16 mouse cellular contexts compared by ENCODE assay signal in genomic region chr2:93805523-93805922, GRCm38 (mm10). TPM values are rescaled to one million over a fixed set of nuclear protein-coding genes. Genes with fewer than 3 reads are reported as not detected.
DNase-seq lines count a peak whose midpoint lies in the region; TF ChIP-seq lines count a peak whose summit lies in the region.
"Had no signal": no experiment of that assay in that cellular context is flagged by ENCODE, and none has a peak within 500 bp of the region (broad histone marks: within the 10 kb centered on the region; RNA-seq: fewer than 3 reads in every experiment).

No protein-coding gene starts in this region.

- H3K4me3 ChIP-seq in gastrocnemius, adult 2 months: no peak overlapping the region
- H3K4me3 ChIP-seq: embryonic facial prominence, embryonic 10.5 days; embryonic facial prominence, embryonic 12.5 days; forebrain, embryonic 13.5 days; forebrain, embryonic 15.5 days had no signal

- intact Hi-C loops in gastrocnemius, adult 2 months (cut with DNase I): no loop called here

- DNase-seq in adrenal gland, postnatal 14 days: peak; percentile 12
- no peak for DNase-seq in adrenal gland, postnatal 25 days
- DNase-seq in gastrocnemius, adult 2 months: peak; percentile 28
- no peak for DNase-seq in gastrocnemius, postnatal 4 days (ENCODE audit: low spot score in 2 of 2)
- DNase-seq in lung, postnatal 10 days: peak; percentile 40
- no peak for DNase-seq in lung, postnatal 25 days (ENCODE audit: low spot score)
- DNase-seq: adrenal gland, adult 8-10 months; adrenal gland, postnatal 36 days; B cell, adult 2 months; cerebellum, adult 8-10 months; cerebellum, postnatal 10 days; forebrain, postnatal 0 days had no signal

- H3K27ac ChIP-seq in gastrocnemius, adult 2 months: no peak overlapping the region
- H3K27ac ChIP-seq: embryonic facial prominence, embryonic 10.5 days; embryonic facial prominence, embryonic 12.5 days; forebrain, embryonic 13.5 days; forebrain, embryonic 15.5 days had no signal

- no peak for TF ChIP-seq CTCF in gastrocnemius, adult 2 months (IDR thresholded peaks at IDR 0.05)

RNA-seq across cellular contexts. Expression of gene Ext2, which starts 16.8 kb away (rescaled TPM):
- total RNA-seq in adrenal gland, postnatal 14 days (2021): 78.2 and 90.1 TPM in 2 replicates
- total RNA-seq in adrenal gland, postnatal 25 days (2021): 101 and 105 TPM in 2 replicates
- 10 to 100 TPM; 39.6 to 41.5 TPM for total RNA-seq in gastrocnemius, adult 2 months (2021)
- 10 to 100 TPM; 61.4 to 65.5 TPM for total RNA-seq in gastrocnemius, postnatal 4 days (2021)

RNA-seq across cellular contexts. Expression of gene Accs, which starts 44.2 kb away (rescaled TPM):
- total RNA-seq in adrenal gland, postnatal 14 days (2021): 6.7 and 11.6 TPM in 2 replicates
- 10.0 and 13.3 TPM in 2 replicates for total RNA-seq in adrenal gland, postnatal 25 days (2021)
- total RNA-seq in gastrocnemius, adult 2 months (2021): 1 to 10 TPM; 1.7 to 2.2 TPM
- 10 to 100 TPM; 11.2 to 12.2 TPM for total RNA-seq in gastrocnemius, postnatal 4 days (2021)

Comparison
In these comparisons a context has a peak if more than half of its experiments do, and no peak if none do; other contexts are left out.
1. DNase-seq: peak in adrenal gland, postnatal 14 days (single experiment), gastrocnemius, adult 2 months (single experiment) and lung, postnatal 10 days (single experiment); none in adrenal gland, postnatal 25 days (single experiment), gastrocnemius, postnatal 4 days (0 of 2) and lung, postnatal 25 days (single experiment).